Mouse (Mus musculus) hindbrain, postnatal 0 days (tissue): Measurements from ENCODE around the gene Gm15217. TPM values are rescaled to one million over a fixed set of nuclear protein-coding genes. Genes with fewer than 3 reads are reported as not detected.

Experiments
- ATAC-seq: fragments of 200-750 bp; cut with Nextera tagmentation; 2 replicates; pipeline ENCODE4 v1.8.0; 2017; ENCODE audit warnings: mild to moderate bottlenecking, moderate TSS enrichment, moderate library complexity
- DNase-seq: peaks from one replicate; pipeline ENCODE4 v3.0.0-alpha.2; 2015; ENCODE audit warnings: low spot score
- H3K27ac ChIP-seq: fragments of 300-500 bp; sonication (generic); 2 replicates; pipeline ENCODE4 v1.5.1; 2014; ENCODE audit warnings: mild to moderate bottlenecking
- H3K27me3 ChIP-seq: fragments of 300-500 bp; sonication (generic); 2 replicates; pipeline ENCODE4 v1.6.1; 2014; ENCODE audit warnings: low read length, mixed read lengths; ENCODE audit not compliant: insufficient read depth
- H3K36me3 ChIP-seq: fragments of 300-500 bp; sonication (generic); 2 replicates; pipeline ENCODE4 v1.6.1; 2014; ENCODE audit warnings: low read length, mixed read lengths; ENCODE audit not compliant: insufficient read depth
- H3K4me1 ChIP-seq: fragments of 300-500 bp; sonication (generic); 2 replicates; pipeline ENCODE4 v1.6.1; 2014; ENCODE audit warnings: antibody characterized with exemption, low read length, mixed read lengths; ENCODE audit not compliant: insufficient read depth
- H3K4me2 ChIP-seq: fragments of 300-500 bp; sonication (generic); 2 replicates; pipeline ENCODE4 v1.6.1; 2014; ENCODE audit warnings: low read depth, mild to moderate bottlenecking, low read length, moderate library complexity, mixed read lengths
- H3K4me3 ChIP-seq: fragments of 300-500 bp; sonication (generic); 2 replicates; pipeline ENCODE4 v1.5.1; 2014; ENCODE audit warnings: low read length
- H3K9ac ChIP-seq: fragments of 300-500 bp; sonication (generic); replicated peaks from 2 replicates; pipeline ENCODE4 v1.6.1; 2014; ENCODE audit warnings: mild to moderate bottlenecking, low read length, moderate library complexity, mixed read lengths
- H3K9me3 ChIP-seq: fragments of 300-500 bp; sonication (generic); 2 replicates; pipeline ENCODE4 v1.6.1; 2016; ENCODE audit warnings: low read length, mixed read lengths
- CTCF ChIP-seq: IDR thresholded peaks from 2 replicates; pipeline ENCODE4 v1.5.1; 2016; ENCODE audit warnings: antibody characterized with exemption, control low read depth, low read depth
- WGBS: fragments of 180-500 bp; shearing (Covaris S2); extraction: QIAGEN DNeasy Blood & Tissue Kit; methylation state at CpG from one replicate; pipeline ENCODE4 v1.1.7; 2014; 5-methylcytosine and 5-hydroxymethylcytosine counted together
- polyA plus RNA-seq: library from polyadenylated mRNA; unstranded; fragments of >200 nt; fragmentation: Nextera tagmentation; extraction: Ambion mirVana; gene quantifications from 2 replicates; pipeline ENCODE4 v1.2.1, GENCODE M21; 2015
- total RNA-seq: library from RNA; depleted of rRNA; stranded (reverse); fragments of >200 nt; gene quantifications from 2 replicates; pipeline ENCODE4 v1.2.3, GENCODE M21; 2014; rRNA removed

The Gm15217 gene
- total and polyA plus RNA-seq, 2 experiments from 2014 or later: not detected

GRCm38 (mm10) chr14:46418371-46419097, 39.3 kb downstream of the Gm15217 start:
- WGBS: 64% methylated on average over 15 of the region's 15 CpGs
- ATAC-seq (no peak), DNase-seq (no peak)
- Histone ChIP-seq H3K4me3 (no peak overlapping the region), H3K4me1 (no peaks in the 10 kb centered on the region), H3K27ac (no peak overlapping the region), H3K9me3 (no peaks in the 10 kb centered on the region), H3K9ac (no peak overlapping the region), H3K27me3 (no peaks in the 10 kb centered on the region), H3K4me2 (no peak overlapping the region), H3K36me3 (no peaks in the 10 kb centered on the region)
- TF ChIP-seq CTCF: no peak

GRCm38 (mm10) chr14:46419269-46419668, 40.1 kb downstream of the Gm15217 start:
- no peak for ATAC-seq

GRCm38 (mm10) chr14:46421823-46422222, 42.6 kb downstream of the Gm15217 start:
- no peak overlapping the region for H3K4me2 ChIP-seq
- H3K27me3 ChIP-seq: no peaks in the 10 kb centered on the region
- no peaks in the 10 kb centered on the region for H3K9me3 ChIP-seq
- H3K27ac ChIP-seq: no peak overlapping the region
- no peak overlapping the region for H3K9ac ChIP-seq
- no peaks in the 10 kb centered on the region for H3K36me3 ChIP-seq
- H3K4me3 ChIP-seq: no peak overlapping the region
- DNase-seq (no peak), ATAC-seq (no peak)
- no peak for TF ChIP-seq CTCF
- no peaks in the 10 kb centered on the region for H3K4me1 ChIP-seq
- WGBS: 81% methylated on average over 3 of the region's 3 CpGs

More at GRCm38 (mm10) chr14:46419269-46419668, 40.1 kb downstream of the Gm15217 start:
- H3K36me3 ChIP-seq: no peaks in the 10 kb centered on the region
- no peak overlapping the region for H3K4me3 ChIP-seq
- H3K9ac ChIP-seq: no peak overlapping the region
- H3K4me1 ChIP-seq: no peaks in the 10 kb centered on the region
- H3K27ac ChIP-seq: no peak overlapping the region
- no peaks in the 10 kb centered on the region for H3K9me3 ChIP-seq
- WGBS: 51% methylated on average over 11 of the region's 11 CpGs
- no peak for TF ChIP-seq CTCF
- no peaks in the 10 kb centered on the region for H3K27me3 ChIP-seq
- H3K4me2 ChIP-seq: no peak overlapping the region
- no peak for DNase-seq

- Histone ChIP-seq H3K9ac (no peak overlapping the region), H3K4me1 (no peaks in the 10 kb centered on the region), H3K36me3 (no peaks in the 10 kb centered on the region), H3K27ac (no peak overlapping the region), H3K9me3 (no peaks in the 10 kb centered on the region), H3K27me3 (no peaks in the 10 kb centered on the region), H3K4me3 (no peak overlapping the region), H3K4me2 (no peak overlapping the region)
- no peak for DNase-seq
- WGBS: 93% methylated on average over 13 of the region's 13 CpGs
- no peak for TF ChIP-seq CTCF
- ATAC-seq: no peak
These were observed 48.0 kb downstream of the Gm15217 start for GRCm38 (mm10) chr14:46427251-46427650.

DNA sequence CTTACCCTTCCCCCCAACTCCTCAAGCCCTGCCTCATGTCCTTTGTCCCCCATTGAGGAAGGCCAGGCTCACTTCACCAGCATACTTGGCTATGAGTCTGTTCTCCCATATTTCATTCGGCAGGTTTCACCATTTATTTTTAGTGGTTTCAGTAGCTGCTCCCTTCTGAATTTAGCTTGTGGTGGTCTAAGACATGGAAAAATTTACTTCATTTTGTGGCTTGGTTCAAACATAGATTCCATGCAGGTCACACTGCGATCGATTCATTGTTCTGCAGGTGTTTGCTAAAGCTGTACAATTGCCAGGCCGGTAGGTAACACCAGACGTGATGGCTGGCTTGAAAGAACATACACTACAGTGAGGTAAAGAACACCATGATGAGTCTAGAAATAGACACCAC, 51.0 kb downstream of the Gm15217 start:
- WGBS: 95% methylated on average over 5 of the region's 5 CpGs
- DNase-seq: no peak
- no peak for ATAC-seq

More for the DNA sequence above, 51.0 kb downstream of the Gm15217 start:
- H3K36me3 ChIP-seq: no peaks in the 10 kb centered on the region
- no peak overlapping the region for H3K27ac ChIP-seq
- no peaks in the 10 kb centered on the region for H3K4me1 ChIP-seq
- no peak overlapping the region for H3K9ac ChIP-seq
- TF ChIP-seq CTCF: no peak
- H3K9me3 ChIP-seq: no peaks in the 10 kb centered on the region
- no peak overlapping the region for H3K4me2 ChIP-seq
- no peaks in the 10 kb centered on the region for H3K27me3 ChIP-seq
- no peak overlapping the region for H3K4me3 ChIP-seq

Other genes starting within 250 kb of the Gm15217 start
- 4.3 and 10.8 TPM in 2 replicates for gene Bmp4, start 11.3 kb downstream of the Gm15217 start, total RNA-seq
- gene Bmp4, start 11.3 kb downstream of the Gm15217 start, polyA plus RNA-seq: 5.4 and 5.9 TPM in 2 replicates